Comparison of ENCODE assay signal across 10 mouse cellular contexts in genomic region chr2:32908272-32908671, GRCm38 (mm10). TPM values are rescaled to one million over a fixed set of nuclear protein-coding genes. Genes with fewer than 3 reads are reported as not detected.
DNase-seq lines count a peak whose midpoint lies in the region; ATAC-seq and TF ChIP-seq lines count a peak whose summit lies in the region.
"Had no signal": no experiment of that assay in that cellular context is flagged by ENCODE, and none has a peak within 500 bp of the region (broad histone marks: within the 10 kb centered on the region; RNA-seq: fewer than 3 reads in every experiment).

No protein-coding gene starts in this region.

- peaks cover 48% of the 10 kb centered on the region for H3K4me1 ChIP-seq in embryonic facial prominence, embryonic 15.5 days
- peaks cover 46% of the 10 kb centered on the region for H3K4me1 ChIP-seq in limb, embryonic 13.5 days

- H3K4me3 ChIP-seq in left cerebral cortex, adult 2 months = no peak overlapping the region
- no peak overlapping the region for H3K4me3 ChIP-seq in embryonic facial prominence, embryonic 15.5 days (replicated peaks)
- H3K4me3 ChIP-seq in limb, embryonic 13.5 days = no peak overlapping the region

- intact Hi-C loops in left cerebral cortex, adult 2 months (cut with DNase I) = no loop called here

- ATAC-seq in embryonic facial prominence, embryonic 15.5 days (ENCODE audit: insufficient number of reproducible peaks, low FRiP score, low TSS enrichment, low read depth) = peak; percentile 30; the same call in 1 of the 2 replicates
- ATAC-seq in limb, embryonic 13.5 days (ENCODE audit: low FRiP score, low read depth) = 0 out of 2 replicates have a peak, but pooled peaks have one; percentile 26
- ATAC-seq in activated CD4-positive, CD25-positive, alpha-beta regulatory T cell, adult 4 months = no peak
- ATAC-seq: Patski had no signal

- no peaks in the 10 kb centered on the region for H3K27me3 ChIP-seq in embryonic facial prominence, embryonic 15.5 days
- H3K27me3 ChIP-seq in limb, embryonic 13.5 days = no peaks in the 10 kb centered on the region
- H3K27me3 ChIP-seq: Patski had no signal

- TF ChIP-seq CTCF in left cerebral cortex, adult 2 months (IDR thresholded peaks at IDR 0.05) = no peak

- no peak for DNase-seq in left cerebral cortex, adult 2 months (ENCODE audit: extremely low spot score in 1 of 2, low spot score in 2 of 2)
- DNase-seq in left cerebral cortex, adult 18-20 months (ENCODE audit: low spot score in 2 of 2) = no peak
- DNase-seq in heart, postnatal 4 days = peak; percentile 82
- DNase-seq in neural tube, embryonic 10.5 days (ENCODE audit: extremely low spot score, low spot score) = peak; percentile 48
- no peak for DNase-seq in layer of hippocampus, adult 11-12 months (ENCODE audit: low spot score)

- peaks cover 22% of the 10 kb centered on the region for H3K36me3 ChIP-seq in embryonic facial prominence, embryonic 15.5 days
- peaks cover 44% of the 10 kb centered on the region for H3K36me3 ChIP-seq in limb, embryonic 13.5 days

- no peak overlapping the region for H3K9ac ChIP-seq in embryonic facial prominence, embryonic 15.5 days
- 0 out of 2 replicates have a peak overlapping the region, but pooled peaks have one; percentile 26 for H3K9ac ChIP-seq in limb, embryonic 13.5 days
- H3K9ac ChIP-seq: liver, embryonic 14.5 days had no signal

- WGBS in embryonic facial prominence, embryonic 15.5 days = 5% methylated on average over 6 of the region's 6 CpGs
- 23% methylated on average over 6 of the region's 6 CpGs for WGBS in limb, embryonic 13.5 days

- H3K4me2 ChIP-seq in embryonic facial prominence, embryonic 15.5 days (replicated peaks) = 0 out of 2 replicates have a peak overlapping the region, but pooled peaks have one; percentile 9
- H3K4me2 ChIP-seq in limb, embryonic 13.5 days (replicated peaks) = 0 out of 2 replicates have a peak overlapping the region, but pooled peaks have one; percentile 7

- H3K9me3 ChIP-seq in embryonic facial prominence, embryonic 15.5 days (replicated peaks) = no peaks in the 10 kb centered on the region
- no peaks in the 10 kb centered on the region for H3K9me3 ChIP-seq in limb, embryonic 13.5 days

- peak overlapping the region; percentile 86 for H3K27ac ChIP-seq in left cerebral cortex, adult 2 months
- peak overlapping the region; percentile 75 for H3K27ac ChIP-seq in embryonic facial prominence, embryonic 15.5 days (replicated peaks)
- H3K27ac ChIP-seq in limb, embryonic 13.5 days = peak overlapping the region; percentile 56
- H3K27ac ChIP-seq: liver, embryonic 14.5 days had no signal

RNA-seq across cellular contexts. Expression of gene Fam129b, which starts 32.4 kb away (rescaled TPM):
- total RNA-seq in left cerebral cortex, adult 2 months (2021) = 10 to 100 TPM; 24.4 to 31.4 TPM
- 10 to 100 TPM; 29.6 to 35.3 TPM for total RNA-seq in left cerebral cortex, adult 18-20 months (2021)
- polyA plus RNA-seq in embryonic facial prominence, embryonic 15.5 days (2015; fragmentation: Nextera tagmentation; extraction: Ambion mirVana) = 103 and 111 TPM in 2 replicates
- 10 to 100 TPM; 45.4 to 46.0 TPM for total RNA-seq in heart, postnatal 4 days (2021)
- polyA plus RNA-seq in limb, embryonic 13.5 days (2015; fragmentation: Nextera tagmentation; extraction: Ambion mirVana) = 48.5 and 55.8 TPM in 2 replicates
- polyA plus RNA-seq in activated CD4-positive, CD25-positive, alpha-beta regulatory T cell, adult 4 months (2017; shearing (Covaris generic)) = 1 to 10 TPM; 1.3 to 2.1 TPM

RNA-seq across cellular contexts. Expression of gene Rpl12, which starts 53.1 kb away (rescaled TPM):
- total RNA-seq in left cerebral cortex, adult 2 months (2021) = 100 to 1,000 TPM; 110 to 129 TPM
- 100 to 1,000 TPM; 114 to 120 TPM for total RNA-seq in left cerebral cortex, adult 18-20 months (2021)
- polyA plus RNA-seq in embryonic facial prominence, embryonic 15.5 days (2015; fragmentation: Nextera tagmentation; extraction: Ambion mirVana) = 141 and 176 TPM in 2 replicates
- total RNA-seq in heart, postnatal 4 days (2021) = 100 to 1,000 TPM; 151 to 169 TPM
- 159 and 175 TPM in 2 replicates for polyA plus RNA-seq in limb, embryonic 13.5 days (2015; fragmentation: Nextera tagmentation; extraction: Ambion mirVana)
- 100 to 1,000 TPM in 1 of 2 experiments, 10 to 100 TPM in 1; 52.9 to 648 TPM for polyA plus RNA-seq in activated CD4-positive, CD25-positive, alpha-beta regulatory T cell, adult 4 months (2017; shearing (Covaris generic))

RNA-seq across cellular contexts. Expression of gene Lrsam1, which starts 53.1 kb away (rescaled TPM):
- 10 to 100 TPM; 37.6 to 38.2 TPM for total RNA-seq in left cerebral cortex, adult 2 months (2021)
- total RNA-seq in left cerebral cortex, adult 18-20 months (2021) = 10 to 100 TPM; 38.7 to 44.6 TPM
- polyA plus RNA-seq in embryonic facial prominence, embryonic 15.5 days (2015; fragmentation: Nextera tagmentation; extraction: Ambion mirVana) = 13.1 and 15.3 TPM in 2 replicates
- total RNA-seq in heart, postnatal 4 days (2021) = 10 to 100 TPM; 12.9 to 13.4 TPM
- 13.9 and 14.1 TPM in 2 replicates for polyA plus RNA-seq in limb, embryonic 13.5 days (2015; fragmentation: Nextera tagmentation; extraction: Ambion mirVana)
- 1 to 10 TPM; 4.1 to 4.7 TPM for polyA plus RNA-seq in activated CD4-positive, CD25-positive, alpha-beta regulatory T cell, adult 4 months (2017; shearing (Covaris generic))

Comparison
In these comparisons a context has a peak if more than half of its experiments do, and no peak if none do; other contexts are left out.
1. DNase-seq: peak in heart, postnatal 4 days (single experiment) and neural tube, embryonic 10.5 days (single experiment); none in left cerebral cortex, adult 2 months (0 of 2), left cerebral cortex, adult 18-20 months (0 of 2) and layer of hippocampus, adult 11-12 months (single experiment).
2. Peak in every context shown above with its lines, with median percentiles within 50 percentile points of each other: H3K27ac ChIP-seq.